Mouse (Mus musculus): ENCODE results near the gene Macrod1.
A peak's percentile ranks its signal among the peaks of the same experiment; 100 is the strongest.

Macrod1 gene

DNA sequence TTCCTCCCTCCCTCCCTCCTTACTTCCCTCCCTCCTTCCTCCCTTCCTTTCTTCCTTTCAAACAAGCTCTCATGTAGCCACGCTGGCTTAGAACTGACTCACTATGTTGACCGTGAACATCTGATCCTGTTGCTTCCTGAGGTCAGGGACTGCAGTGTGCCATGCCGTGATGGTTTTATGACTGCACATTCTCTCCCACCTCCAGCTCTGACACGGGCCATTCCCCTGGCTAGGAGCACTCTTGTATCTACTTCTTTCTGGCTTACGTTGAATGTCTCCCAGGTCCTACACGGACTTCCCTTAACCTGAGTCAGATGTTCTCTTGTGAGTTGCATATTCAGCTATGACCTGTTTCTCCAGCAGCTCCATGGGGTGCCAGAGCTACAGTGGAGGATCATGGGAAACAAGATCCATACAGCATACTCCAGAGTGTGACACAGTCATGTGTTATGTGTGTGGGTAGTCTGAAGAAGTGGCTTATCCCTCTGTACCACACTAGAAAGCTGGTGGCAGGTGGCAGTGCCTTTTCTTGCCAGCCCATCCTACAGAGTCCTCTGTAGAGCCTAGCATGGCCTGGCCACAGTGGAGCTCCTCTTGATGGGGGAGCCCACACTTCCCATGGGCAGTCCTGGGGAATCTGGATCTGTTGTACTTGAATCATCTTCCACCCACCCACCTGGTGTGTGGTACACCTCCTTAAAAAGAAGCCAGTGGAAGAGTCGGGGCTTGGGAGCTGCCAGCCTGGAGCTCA is 25.1 kb downstream of the Macrod1 start:
- no peak for DNase-seq (ENCODE audit: low read depth, low spot score)

DNA sequence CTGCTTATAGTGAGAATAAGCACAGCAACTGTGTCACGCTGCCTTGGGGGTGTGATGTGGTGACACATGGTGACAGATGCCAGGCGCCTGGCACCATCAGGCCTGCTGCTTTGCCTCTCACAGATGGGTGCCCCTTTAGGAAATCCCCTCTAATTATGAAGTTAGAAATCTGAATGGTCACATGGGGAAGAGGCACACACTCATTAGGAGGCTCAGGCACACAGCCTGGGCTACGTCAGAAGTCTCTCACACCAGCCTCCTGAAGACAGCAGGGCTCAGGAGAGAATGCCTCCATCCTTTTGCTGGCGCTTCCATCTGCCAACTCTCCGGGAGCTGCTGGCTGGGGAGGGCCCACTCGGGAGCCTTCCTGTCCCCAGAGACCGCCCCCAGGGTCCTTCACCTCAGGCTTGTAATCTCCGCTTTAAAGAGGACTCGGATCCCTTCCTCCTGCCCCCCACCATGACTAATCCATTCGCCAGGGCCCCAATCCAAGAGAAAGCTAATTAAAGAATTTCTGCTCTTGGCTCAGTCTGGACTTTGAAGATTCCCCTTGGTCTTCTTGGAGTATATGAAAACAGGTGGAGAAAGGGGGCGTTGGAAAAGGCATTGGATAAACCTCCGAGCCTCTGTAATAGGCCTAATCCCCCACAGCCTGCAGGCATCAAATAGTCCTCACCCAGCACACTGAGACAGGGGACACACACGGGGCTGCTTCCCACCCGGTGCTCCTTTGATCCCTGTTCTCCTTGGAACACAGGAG is 26.6 kb downstream of the Macrod1 start:
- no peak for DNase-seq (ENCODE audit: low read depth, low spot score)

DNA sequence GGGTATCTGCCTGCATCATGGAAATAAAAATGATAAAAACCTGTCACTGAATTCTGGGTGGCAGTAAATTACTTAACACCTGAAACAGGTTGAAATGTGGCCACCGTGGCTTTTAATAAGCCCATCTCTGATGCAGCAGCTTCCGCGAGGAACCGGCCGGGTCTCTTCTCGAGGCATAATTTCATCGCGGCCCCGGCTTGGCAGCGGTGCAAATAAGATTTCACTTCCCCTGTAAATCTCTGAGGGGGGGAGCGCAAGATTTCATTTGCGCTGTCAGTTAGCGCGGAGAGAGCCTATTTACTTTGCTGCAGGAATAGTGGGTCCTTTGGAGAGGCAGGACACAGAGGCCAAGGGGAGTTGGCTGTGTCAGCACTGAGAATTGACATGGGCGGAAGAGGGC is 28.1 kb downstream of the Macrod1 start:
- DNase-seq (ENCODE audit: low read depth, low spot score), result no peak

DNA sequence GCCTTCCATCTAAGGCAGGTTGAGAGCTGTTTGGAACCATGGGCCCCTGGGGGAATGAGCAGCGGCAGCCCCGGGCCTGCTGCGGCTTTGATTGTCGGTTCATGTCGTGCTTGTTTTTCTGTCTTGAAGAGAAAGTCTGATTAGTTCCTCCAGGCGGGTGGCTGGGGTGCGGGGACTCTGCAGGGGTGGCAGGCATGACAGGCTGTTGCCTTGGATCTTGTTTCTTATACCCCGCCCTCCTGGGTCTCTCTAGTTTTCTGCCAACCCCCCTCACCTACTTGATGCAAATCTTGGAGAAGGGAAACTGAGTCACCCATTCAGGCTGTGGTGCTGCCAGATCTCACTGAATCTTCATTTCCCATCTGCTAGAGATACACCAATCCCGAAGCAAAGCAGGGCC is 31.9 kb downstream of the Macrod1 start:
- no peak for DNase-seq (ENCODE audit: low read depth, low spot score)

DNA sequence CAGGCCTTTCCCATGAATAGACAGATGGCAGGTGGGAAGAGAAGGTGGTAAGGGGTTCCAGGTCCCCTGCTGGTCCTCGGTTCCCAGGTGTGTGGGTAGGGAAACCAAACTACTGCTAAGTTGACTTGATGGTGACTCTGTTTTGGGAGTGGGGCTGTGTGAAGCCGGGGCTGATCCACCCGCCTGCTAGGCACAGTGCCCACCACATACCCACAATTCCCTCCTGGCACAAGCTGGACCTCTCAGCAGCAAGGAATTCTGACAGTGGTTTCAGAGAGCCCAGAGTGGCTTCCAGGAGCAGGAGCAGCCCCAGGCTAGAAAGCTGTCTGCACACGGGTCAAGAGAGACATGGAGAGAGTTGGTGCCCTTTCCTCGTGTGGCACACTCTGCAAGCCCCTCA is 32.4 kb downstream of the Macrod1 start:
- DNase-seq (ENCODE audit: low read depth, low spot score), result no peak

DNA sequence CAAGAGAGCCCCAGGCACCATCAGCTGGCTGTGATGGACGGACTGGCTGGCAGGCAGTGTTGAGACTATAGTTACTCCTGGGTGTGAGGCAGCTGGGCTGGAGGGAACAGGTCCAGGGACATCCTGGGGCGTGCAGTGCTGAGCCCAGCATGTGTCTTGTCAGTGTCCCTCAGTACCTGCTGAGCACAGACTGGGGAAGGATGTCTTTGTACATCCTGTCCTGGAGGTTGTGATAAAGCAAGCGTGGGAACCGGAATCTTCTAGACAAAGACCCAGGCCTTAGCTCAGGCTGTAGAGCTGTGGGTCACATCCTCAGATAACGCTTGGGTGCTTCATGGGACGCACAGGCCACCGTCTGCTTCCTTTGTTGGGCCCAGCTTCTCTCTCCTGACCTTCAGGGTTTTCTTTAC is 33.2 kb downstream of the Macrod1 start:
- no peak for DNase-seq (ENCODE audit: low read depth, low spot score)

DNA sequence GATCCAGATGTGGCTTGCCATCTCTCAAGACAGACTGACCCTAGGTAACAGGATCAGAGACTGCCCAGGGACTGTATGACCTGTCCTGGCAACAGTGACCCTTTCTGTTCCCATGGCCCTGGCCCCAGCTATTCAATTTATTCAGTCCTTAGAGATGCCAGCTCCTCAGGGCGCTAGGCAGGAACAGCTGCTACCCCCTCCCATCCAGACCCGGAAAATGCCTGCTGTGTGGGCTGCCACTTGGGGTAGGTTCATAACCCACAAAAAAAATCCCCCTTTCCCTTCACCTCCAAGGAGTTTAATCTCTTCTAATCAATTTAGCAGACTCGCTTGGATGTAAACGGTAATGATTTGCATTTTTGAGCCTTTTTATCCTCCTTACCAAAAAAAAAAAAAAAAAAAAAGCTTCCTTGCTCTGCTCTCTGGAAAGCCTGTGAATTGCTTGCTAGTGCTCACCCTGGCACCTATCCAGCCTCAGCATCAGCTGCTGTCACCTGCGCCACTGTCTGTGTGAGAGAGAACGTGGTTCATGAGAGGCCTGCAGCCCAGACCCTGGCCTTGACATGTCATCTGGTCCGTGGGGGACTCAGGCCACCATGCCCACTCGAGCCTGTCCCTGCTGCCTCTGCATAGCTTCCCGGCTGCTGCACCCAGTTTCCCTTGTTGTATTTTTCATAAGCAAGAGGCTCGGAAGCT is 33.9 kb downstream of the Macrod1 start:
- no peak for DNase-seq (ENCODE audit: low read depth, low spot score)

DNA sequence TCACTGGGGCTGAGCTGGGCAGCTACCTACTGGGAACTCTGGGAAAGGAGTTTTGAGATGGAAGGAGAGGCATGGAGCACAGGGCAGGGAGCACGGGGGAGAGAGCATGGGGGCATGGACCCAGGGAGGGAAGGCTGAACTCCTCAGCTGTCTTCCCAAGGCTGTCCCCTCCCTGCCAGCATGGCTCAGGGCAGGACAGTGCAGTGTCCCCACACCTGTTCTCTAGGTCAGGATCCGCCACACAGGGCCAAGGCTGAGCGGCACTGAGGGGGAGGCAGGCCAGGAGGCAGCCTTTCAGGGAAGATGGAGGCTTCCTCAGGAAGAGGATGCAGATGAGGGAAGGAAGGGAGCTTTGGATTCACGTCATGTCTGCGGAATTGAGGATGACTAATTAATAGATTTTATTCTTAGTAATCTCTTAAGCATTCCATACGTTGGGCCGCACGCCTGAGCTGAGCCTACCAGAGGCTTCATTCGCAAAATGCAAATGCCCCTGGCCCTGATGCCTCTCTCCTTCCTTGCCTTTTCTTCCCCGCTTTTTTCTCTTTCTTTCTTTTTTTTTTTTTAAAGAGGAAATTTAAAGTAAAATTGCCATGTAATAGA is 34.9 kb downstream of the Macrod1 start:
- no peak for DNase-seq (ENCODE audit: low read depth, low spot score)

DNA sequence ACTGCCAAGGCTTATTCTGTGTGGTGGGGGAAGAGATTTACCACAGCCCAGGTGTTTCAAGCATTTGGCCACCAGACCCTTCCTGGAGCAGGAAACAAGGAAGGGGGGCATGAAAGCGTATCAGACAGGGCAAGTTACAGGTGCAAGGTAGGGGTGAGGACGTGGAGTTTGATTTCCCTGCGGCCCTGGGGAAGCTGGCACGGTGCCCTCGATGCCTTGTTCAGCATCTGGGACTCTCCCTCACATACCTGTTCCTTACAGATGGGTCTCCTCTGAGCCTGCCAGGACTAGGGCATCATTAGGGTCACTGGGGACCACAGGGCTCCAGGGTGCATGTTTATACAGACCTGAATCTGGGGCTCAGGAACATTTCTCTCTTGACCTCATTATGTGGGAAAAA is 36.1 kb downstream of the Macrod1 start:
- DNase-seq (ENCODE audit: low read depth, low spot score), result no peak

DNA sequence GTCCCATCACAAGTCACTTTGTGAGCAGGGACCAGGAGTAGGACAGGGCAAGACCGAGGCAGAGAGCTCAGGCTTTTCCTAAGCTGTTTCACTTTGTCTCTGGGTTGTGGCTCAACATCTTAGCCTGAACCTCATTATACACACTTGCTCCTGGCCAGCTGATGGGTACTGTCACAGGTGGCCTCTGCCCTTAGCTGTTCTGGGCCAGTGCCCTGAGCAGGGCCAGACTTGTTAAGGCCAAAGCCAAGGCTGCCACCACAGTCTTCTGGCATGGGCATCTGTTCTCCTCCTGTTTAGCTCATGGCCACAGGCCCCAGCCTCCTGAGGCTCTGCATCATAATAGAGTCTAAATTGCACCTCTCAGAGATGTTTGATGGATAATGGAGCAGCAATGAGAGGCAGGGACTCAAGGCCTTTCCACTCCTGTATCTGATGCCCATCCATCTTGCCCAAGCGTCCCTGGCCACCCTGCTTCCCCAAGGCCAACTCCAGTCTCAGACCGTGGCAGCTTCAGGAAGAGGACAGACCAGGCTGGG is 43.1 kb downstream of the Macrod1 start:
- DNase-seq (ENCODE audit: low read depth, low spot score), result no peak

DNA sequence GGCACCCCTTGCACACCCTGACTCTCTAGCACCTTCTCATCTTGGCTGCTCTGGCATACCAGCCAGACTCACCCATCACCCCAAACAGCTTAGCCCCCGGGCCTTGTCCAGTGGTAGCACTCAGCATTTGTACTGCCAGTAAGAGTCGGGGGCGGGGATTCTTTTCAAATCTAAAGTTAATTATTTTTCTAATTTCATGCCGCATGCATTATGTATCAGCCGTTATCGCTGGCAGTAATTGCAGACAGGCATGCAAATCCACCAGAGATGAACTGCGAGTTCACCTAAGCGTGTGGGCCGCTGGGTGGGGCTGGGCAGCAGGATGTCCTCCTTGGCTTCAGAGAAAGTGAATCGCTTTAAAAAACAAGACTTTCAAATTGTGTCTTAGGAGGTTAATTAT is 45.4 kb downstream of the Macrod1 start:
- no peak for DNase-seq (ENCODE audit: low read depth, low spot score)

DNA sequence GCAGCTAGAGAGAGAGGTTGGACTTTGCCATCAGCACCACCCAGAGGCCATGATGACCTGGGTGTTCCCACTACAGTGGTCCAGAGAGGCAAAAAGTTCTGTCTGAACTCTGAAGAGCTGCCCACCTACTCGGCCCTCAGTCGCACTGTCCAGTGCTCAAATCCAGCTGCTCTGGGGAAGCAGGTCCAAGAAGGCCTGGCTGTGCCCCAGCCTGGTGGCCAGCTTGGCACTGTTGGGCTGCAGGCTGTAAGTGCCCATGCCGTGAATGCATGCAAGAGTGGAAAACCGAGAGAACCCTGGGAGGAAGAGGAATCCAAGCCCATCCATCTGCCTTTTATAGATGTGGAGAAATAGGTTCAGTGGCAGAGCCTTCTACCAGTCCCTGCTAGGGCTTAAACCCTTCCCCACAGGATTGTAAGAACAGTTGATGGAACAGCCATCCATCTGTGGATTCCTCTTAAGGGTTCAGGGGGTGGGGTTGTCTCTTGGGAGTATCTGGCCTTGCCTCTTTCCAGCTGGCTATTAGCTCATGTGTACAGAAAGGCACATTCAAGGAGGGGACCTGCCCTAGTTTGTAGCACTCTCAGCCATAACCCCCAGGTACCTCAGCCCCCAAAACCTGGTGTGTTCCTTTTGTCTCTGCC is 46.9 kb downstream of the Macrod1 start:
- DNase-seq (ENCODE audit: low read depth, low spot score), result no peak

DNA sequence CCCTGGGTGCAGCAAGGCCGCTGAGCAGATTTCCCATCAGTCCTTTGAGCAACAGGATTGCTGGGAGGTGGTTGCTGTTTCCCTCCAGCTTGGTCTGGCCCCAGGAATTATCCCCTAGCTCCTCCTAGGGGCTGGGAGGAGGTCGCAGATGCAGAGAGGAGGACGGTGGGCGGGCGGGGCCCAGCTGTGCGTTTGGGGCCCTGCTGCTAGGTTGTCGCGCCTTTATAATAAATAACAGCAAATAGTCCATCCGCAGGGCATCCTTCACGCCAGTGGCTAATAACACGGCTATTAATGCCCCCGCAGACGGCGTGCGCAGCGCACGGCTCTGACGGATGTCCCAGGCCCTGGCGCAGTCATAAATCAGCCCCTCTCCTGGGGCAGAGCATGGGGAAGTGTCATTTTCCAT is 47.4 kb downstream of the Macrod1 start:
- peak; percentile 60 for DNase-seq (ENCODE audit: low read depth, low spot score)

DNA sequence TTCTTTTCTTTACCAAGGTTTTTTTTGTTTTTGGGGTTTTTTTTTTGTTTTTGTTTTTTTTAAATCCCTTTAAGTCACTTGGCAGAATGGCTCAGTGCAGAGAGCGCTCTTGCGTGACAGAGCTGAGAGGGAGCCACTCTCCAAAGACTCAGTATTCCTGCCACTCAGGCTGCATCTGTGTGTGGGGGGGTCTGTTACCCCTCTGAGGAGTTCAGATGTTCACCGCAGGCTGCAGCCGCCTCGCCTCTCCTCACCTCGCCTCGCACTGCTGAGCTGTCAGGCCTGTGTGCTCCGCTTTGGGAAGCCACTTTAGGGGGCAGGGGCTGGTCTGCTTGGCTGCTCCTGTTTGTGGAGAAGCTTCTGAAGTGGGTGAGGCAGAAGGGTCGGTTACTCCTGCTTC is 48.9 kb downstream of the Macrod1 start, which contains the start of gene Flrt1:
Flrt1 (minus strand) TSS at position 186 of the 400 bp plus-strand sequence.
- no peak for DNase-seq (ENCODE audit: low read depth, low spot score)

DNA sequence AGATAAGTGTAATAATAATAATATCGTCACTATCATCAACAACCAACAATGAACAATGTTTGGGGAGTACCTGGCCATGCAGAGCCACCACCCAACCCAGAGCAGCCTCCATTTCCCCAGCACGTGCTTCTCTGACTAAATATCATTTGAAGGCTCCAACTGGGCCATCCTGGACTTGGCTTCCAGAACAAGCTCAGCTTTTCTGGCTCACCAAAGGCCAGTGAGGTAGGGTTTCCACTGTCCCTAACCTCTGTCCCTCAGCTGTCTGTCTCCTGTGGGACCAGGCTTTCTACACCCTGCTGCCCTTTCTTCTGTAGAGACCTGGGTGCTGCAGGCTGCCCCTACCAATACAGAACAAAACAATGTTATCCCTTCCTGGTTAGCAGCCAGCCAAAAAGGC is 50.0 kb downstream of the Macrod1 start:
- DNase-seq (ENCODE audit: low read depth, low spot score), result no peak

DNA sequence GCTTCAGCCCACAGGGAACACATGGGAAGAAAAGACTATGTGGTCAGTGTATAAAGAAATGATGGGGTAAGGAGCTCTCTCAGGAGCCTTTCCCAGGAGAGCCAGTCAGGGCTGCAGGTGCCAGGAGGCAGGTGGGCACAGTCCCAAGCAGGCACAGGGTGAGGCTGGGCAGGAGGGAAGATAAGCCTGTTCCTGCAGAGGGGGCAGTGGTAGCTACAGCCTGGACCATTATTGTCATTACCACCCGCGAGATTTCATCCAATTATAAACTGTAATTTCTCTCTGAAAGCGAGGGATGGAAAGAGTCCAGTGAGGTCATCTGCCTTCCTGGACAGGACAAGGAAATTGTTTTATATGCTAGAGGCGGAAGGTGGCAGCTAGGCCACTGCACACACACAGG is 50.6 kb downstream of the Macrod1 start:
- no peak for DNase-seq (ENCODE audit: low read depth, low spot score)

DNA sequence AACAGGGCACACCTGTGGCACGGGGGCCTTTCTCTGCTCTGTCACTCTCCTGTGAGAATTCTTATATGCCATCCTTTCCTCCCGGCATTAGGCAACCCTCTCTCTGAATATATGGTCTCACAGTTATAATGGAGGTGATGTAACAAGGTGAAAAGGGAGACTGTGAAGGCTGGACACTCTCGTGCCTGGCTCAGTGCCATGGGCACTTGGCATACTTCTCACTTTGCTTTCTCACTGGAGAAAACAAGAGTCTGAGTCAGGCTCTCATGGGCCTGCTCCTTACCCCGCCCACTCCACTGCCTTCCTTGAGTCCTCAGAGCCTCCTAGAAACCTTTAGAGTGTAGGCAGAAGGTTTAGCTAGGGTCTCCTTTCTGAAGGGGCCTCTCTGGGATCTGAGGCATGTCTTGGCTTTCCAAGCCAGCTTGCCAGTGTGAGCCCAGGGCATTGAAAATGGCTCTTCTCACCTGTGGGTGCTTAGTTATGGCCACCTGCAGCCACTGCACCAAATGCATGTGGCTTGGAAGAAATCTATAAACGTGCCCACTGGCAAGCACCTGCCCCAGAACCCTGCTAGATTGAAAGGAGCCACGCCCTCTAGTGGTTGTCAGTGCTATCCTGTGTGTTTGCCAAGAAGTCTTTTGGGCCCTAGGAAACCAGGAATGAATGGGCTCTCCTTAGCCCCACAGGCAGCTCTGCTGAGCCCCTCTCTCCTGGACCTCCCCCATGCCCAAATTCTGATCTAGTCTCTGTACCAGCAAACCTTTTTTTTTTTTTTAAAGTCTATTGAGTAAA is 51.7 kb downstream of the Macrod1 start:
- DNase-seq (ENCODE audit: low read depth, low spot score), result no peak

DNA sequence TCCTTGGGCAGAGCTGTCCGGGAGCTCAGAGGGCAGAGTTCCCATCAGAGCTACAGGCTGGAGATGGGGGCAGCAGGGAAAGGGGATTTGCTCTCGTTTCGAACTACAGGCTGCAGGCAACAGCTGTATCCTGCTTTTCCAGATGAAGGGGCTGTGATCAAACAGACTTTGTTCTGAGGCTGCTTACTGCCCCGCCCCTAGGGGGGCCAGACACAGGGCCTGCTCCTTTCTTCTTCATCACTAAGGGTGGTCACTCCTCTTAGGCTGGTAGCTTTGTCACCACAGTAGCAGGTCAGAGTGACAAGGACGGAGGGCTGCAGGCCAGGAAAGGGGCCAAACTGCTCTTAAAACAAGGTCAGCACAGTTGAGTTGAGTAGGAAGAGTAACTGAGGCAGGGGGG is 53.5 kb downstream of the Macrod1 start:
- DNase-seq (ENCODE audit: low read depth, low spot score), result no peak

DNA sequence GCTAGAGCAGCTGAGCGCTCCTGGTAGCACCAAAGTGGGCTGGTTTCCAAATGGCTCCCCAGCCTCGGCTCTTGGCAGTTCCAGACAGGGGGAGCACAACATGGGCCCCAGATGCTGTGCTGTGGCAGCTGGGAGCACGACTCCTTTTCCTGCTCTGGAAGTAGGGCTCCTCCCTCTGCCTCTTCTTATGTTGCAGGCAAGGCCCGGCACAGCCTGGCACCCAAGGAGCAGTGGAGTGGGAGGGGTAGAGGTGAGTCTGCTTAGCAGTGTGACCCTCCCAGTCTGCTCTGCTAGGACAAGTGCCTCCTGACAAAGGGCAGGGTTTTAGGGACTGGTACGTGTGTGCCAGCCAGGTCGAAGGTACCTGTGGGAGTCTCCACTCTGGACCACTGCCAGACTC is 54.3 kb downstream of the Macrod1 start:
- no peak for DNase-seq (ENCODE audit: low read depth, low spot score)

DNA sequence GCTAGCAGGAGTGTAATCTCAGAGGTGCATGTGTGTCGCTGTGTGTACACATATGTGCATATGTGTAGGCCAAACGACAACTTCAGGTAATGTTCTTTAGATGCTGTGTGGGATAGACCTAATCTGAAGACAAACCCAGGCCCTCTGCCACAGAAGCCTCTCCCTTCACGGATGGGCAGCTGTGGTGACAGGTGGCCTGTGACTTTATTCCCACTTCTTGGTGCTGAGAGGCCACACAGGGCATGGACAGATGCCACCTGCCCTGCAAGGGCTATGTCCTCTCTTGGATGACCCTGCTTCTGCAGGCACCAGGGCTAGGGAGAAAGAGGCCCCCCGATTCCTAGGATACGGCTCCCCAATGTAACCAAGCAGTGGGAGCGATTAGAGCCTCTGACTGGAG is 54.7 kb downstream of the Macrod1 start:
- no peak for DNase-seq (ENCODE audit: low read depth, low spot score)

DNA sequence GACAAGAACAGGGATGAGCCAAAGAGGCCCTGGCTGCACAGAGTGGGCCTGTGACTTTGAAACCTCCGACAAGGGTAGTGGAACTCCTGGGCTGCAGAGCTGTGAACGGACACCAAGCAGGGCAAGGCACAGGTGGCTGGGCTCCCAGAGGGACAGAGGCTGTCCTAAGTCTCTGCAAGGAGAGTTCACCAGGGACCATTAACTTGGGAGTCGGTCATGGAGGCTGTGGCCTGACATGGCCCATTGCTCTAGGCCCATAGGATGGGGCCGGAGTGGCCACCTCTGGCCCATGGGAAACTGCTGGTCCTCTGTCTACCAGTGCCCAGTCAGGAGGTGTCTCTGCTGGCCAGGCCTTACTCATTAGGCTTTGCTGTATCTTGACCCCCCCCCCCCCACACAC is 55.1 kb downstream of the Macrod1 start:
- no peak for DNase-seq (ENCODE audit: low read depth, low spot score)
